Mouse (Mus musculus) G1E (cell line): ENCODE data around the gene Hes3. TPM values are rescaled to one million over a fixed set of nuclear protein-coding genes. Genes with fewer than 3 reads are reported as not detected.

Experiments used
- ATAC-seq: 2 replicates; pipeline ENCODE4 v1.8.0; 2016; ENCODE audit warnings: mild to moderate bottlenecking; ENCODE audit not compliant: insufficient number of reproducible peaks, poor library complexity, low FRiP score, severe bottlenecking; ENCODE audit errors: extremely low read depth
- DNase-seq: peaks from one replicate; pipeline ENCODE4 v3.0.0; 2012; ENCODE audit warnings: low spot score
- H3K27me3 ChIP-seq: 2 replicates; pipeline ENCODE4 v1.6.1; 2012; ENCODE audit warnings: mild to moderate bottlenecking, low read length, inconsistent platforms; ENCODE audit not compliant: insufficient read depth
- H3K36me3 ChIP-seq: replicated peaks from 2 replicates; pipeline ENCODE3; 2012; ENCODE audit warnings: mild to moderate bottlenecking, inconsistent platforms
- H3K4me1 ChIP-seq: 2 replicates; pipeline ENCODE4 v1.6.1; 2012; ENCODE audit warnings: low read depth, low read length, inconsistent platforms, mixed read lengths; ENCODE audit not compliant: insufficient read depth
- H3K4me3 ChIP-seq: 2 replicates; pipeline ENCODE4 v1.5.1; 2012; ENCODE audit warnings: low read depth, mild to moderate bottlenecking, inconsistent platforms, low read length, moderate library complexity, mixed read lengths
- H3K9me3 ChIP-seq: replicated peaks from 2 replicates; pipeline ENCODE4 v1.6.1; 2012; ENCODE audit warnings: inconsistent platforms
- CTCF ChIP-seq: IDR thresholded peaks from 2 replicates; pipeline ENCODE4 v1.5.1; 2012; ENCODE audit warnings: low read depth, low read length, inconsistent platforms, mixed read lengths
- GATA1 ChIP-seq: IDR thresholded peaks from 2 replicates; pipeline ENCODE4 v1.6.1; 2012; ENCODE audit warnings: borderline replicate concordance, low read length, inconsistent platforms, mixed read lengths
- GATA2 ChIP-seq: IDR thresholded peaks from 2 replicates; pipeline ENCODE4 v1.6.1; 2012; ENCODE audit warnings: low read depth, low read length, inconsistent platforms, borderline replicate concordance
- POLR2AphosphoS5 ChIP-seq: IDR thresholded peaks from 2 replicates; pipeline ENCODE4 v1.6.1; 2012; ENCODE audit warnings: low read depth, low read length, inconsistent platforms; ENCODE audit not compliant: insufficient replicate concordance
- TAL1 ChIP-seq: conservative IDR thresholded peaks from 2 replicates; pipeline ENCODE4 v1.6.1; 2012; ENCODE audit warnings: low read depth, low read length, inconsistent platforms, mixed read lengths
- polyA plus RNA-seq: library from polyadenylated mRNA; stranded (reverse); fragments of >175 nt; gene quantifications from 2 replicates; pipeline ENCODE4 v1.2.3, GENCODE M21; 2012
- total RNA-seq, 2 experiments: library from RNA; stranded (forward) in 1 of 2; stranded (reverse) in 1 of 2; fragments of 200-1000 nt in 1 of 2; fragments of >200 nt in 1 of 2; fragmentation: Nextera tagmentation in 1 of 2; gene quantifications; 2 replicates each; pipeline ENCODE4 v1.2.3; 2014 to 2017

Gene Hes3
- total and polyA plus RNA-seq, 3 experiments: not detected

DNA sequence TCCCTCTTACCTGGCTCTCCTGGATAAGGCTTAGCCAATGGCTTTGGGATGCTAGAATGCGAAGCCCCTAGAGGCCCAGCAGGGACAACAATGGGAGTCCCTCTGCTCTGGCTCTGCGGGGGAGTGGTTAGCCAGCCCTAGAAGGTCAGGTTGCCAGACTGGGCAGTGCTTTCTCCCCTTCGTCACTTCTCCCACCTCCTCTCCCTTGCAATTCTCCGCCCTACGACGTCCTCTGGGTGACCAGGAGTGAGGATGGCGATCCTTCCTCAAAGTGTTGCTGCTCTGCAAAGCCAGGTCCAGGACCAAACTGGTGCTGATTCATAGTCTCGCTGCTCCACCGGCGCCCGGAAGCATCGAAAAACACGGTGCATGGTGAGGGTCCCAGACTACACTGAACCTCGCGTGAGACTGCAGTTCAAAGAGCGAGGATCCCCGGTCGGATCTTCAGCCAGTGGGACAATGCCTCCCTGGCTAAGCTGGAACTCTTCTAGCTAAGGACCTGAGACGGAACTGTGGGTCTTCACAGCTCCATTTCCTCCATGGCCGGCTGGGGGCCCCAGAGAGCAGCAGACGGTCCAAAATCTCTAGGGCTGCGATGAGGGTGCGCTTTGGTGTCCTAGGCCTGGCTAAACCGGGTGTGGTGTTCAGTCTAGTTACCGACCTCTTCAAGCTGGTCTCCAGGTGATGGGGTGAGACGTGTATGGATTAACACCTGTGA, 27.2 kb upstream of the Hes3 start, which contains the start of gene Rnf207:
Gene Rnf207, minus strand, starts transcription at position 477 of the 718 bp plus-strand sequence.
- ATAC-seq: no peak
- no peaks in the 10 kb centered on the region for H3K4me1 ChIP-seq
- TF ChIP-seq POLR2AphosphoS5 (no peak), TAL1 (no peak), GATA1 (no peak), GATA2 (no peak), CTCF (no peak)
- no peak within 1 kb of the TSS for H3K4me3 ChIP-seq
- peaks cover 14% of the 10 kb centered on the region for H3K9me3 ChIP-seq
- H3K27me3 ChIP-seq: peaks cover 11% of the 10 kb centered on the region; the same call in 1 of the 2 replicates
- H3K36me3 ChIP-seq: no peaks in the 10 kb centered on the region
- DNase-seq: no peak

- no peak for TF ChIP-seq GATA2
- no peak for TF ChIP-seq GATA1
- no peak for TF ChIP-seq POLR2AphosphoS5
- TF ChIP-seq TAL1: no peak
- TF ChIP-seq CTCF: no peak
- no peaks in the 10 kb centered on the region for H3K36me3 ChIP-seq
- DNase-seq (no peak), ATAC-seq (no peak)
- H3K4me3 ChIP-seq: no peak overlapping the region
- H3K9me3 ChIP-seq: peaks cover 14% of the 10 kb centered on the region
- H3K4me1 ChIP-seq: no peaks in the 10 kb centered on the region
- peaks cover 11% of the 10 kb centered on the region; the same call in 1 of the 2 replicates for H3K27me3 ChIP-seq
These were observed 26.2 kb upstream of the Hes3 start for GRCm38 (mm10) chr4:152317631-152318033.

GRCm38 (mm10) chr4:152315498-152316213, 24.2 kb upstream of the Hes3 start:
- Histone ChIP-seq H3K9me3 (peaks cover 14% of the 10 kb centered on the region), H3K4me1 (peaks cover 3% of the 10 kb centered on the region; the same call in 1 of the 2 replicates), H3K36me3 (no peaks in the 10 kb centered on the region), H3K27me3 (peaks cover 11% of the 10 kb centered on the region; the same call in 1 of the 2 replicates), H3K4me3 (no peak overlapping the region)
- no peak for DNase-seq
- ATAC-seq: no peak
- no peak for TF ChIP-seq POLR2AphosphoS5
- TF ChIP-seq TAL1: no peak

DNA sequence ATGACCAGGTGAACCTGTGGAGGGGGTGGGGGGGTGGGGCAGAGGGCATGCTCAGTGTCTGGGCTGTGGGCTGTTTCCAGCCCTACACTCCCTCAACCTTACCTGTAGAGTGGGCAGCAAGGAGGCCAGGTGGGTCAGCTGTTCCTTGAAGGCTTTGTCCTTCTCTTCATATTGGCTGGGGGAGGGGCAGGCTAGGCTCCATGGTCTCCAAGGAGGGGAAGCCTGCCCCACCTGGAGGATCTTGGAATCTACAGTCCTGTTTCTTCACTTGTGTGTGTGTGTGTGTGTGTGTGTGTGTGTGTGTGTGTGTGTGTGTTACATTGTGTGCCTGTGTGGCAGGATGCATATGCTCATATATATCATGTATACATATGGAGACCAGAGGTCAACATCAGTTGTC, 22.5 kb upstream of the Hes3 start:
- Histone ChIP-seq H3K4me3 (no peak overlapping the region), H3K27me3 (peaks cover 11% of the 10 kb centered on the region; the same call in 1 of the 2 replicates), H3K9me3 (peaks cover 13% of the 10 kb centered on the region), H3K4me1 (peaks cover 3% of the 10 kb centered on the region; the same call in 1 of the 2 replicates), H3K36me3 (peaks cover 9% of the 10 kb centered on the region)
- no peak for TF ChIP-seq TAL1
- TF ChIP-seq CTCF: no peak
- no peak for TF ChIP-seq POLR2AphosphoS5
- no peak for TF ChIP-seq GATA1
- TF ChIP-seq GATA2: no peak
- ATAC-seq (no peak), DNase-seq (no peak)

DNA sequence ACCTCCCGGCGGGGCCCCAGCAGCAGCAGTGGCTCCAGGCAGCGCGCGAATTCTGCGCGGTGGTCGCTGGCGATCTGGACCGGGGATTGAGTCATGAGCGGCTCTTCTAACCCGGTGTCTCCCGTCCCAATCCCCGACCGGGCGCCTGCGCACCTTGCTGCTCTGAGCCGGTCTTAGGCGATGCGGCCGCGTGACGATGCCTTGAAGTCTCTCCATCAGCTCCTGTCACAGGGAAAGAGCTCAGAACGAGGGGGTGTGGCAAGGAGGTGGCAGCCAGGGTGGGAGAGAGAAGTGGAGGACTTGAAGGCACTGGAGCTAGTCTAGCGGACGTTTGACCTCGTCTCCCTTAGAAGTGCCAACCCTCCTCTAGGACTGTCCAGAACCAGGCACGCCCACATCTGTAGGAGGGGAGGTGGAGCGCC, 21.8 kb upstream of the Hes3 start:
- Histone ChIP-seq H3K27me3 (peaks cover 11% of the 10 kb centered on the region; the same call in 1 of the 2 replicates), H3K4me3 (no peak overlapping the region), H3K9me3 (peaks cover 7% of the 10 kb centered on the region), H3K36me3 (peaks cover 15% of the 10 kb centered on the region), H3K4me1 (peaks cover 3% of the 10 kb centered on the region; the same call in 1 of the 2 replicates)
- DNase-seq (no peak), ATAC-seq (no peak)
- TF ChIP-seq TAL1 (no peak), POLR2AphosphoS5 (no peak), GATA1 (no peak), GATA2 (no peak), CTCF (no peak)

DNA sequence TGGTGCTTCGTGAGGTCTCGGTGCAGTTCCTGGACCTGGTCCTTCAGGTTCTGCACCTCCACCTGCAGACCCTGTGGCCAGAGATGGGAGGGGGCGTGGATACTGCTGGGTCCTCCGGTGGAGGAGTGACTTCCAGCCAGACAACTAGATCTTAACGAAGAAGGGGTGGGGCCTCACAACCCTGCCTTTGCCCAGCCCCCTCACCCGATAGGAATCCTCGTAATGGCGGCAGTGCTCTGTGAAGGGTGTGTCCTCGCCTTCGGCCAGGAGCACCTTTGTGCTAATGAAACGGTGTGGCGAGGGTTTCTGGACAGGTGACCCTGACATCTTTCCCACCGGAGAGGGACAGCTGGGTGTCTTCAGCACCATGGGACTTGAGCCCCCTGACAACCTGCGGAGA, 20.7 kb upstream of the Hes3 start:
- ATAC-seq: no peak
- H3K4me3 ChIP-seq: no peak overlapping the region
- H3K27me3 ChIP-seq: peaks cover 9% of the 10 kb centered on the region; the same call in 1 of the 2 replicates

More for the DNA sequence above, 20.7 kb upstream of the Hes3 start:
- DNase-seq: no peak
- Histone ChIP-seq H3K9me3 (peaks cover 7% of the 10 kb centered on the region), H3K36me3 (peaks cover 24% of the 10 kb centered on the region), H3K4me1 (peaks cover 3% of the 10 kb centered on the region; the same call in 1 of the 2 replicates)
- no peak for TF ChIP-seq CTCF
- TF ChIP-seq GATA1: no peak
- no peak for TF ChIP-seq GATA2
- no peak for TF ChIP-seq TAL1
- TF ChIP-seq POLR2AphosphoS5: no peak
